Mouse (Mus musculus): ENCODE measurements at regions not wholly inside any gene's neighbourhood (a gene's known extent, or its start where the extent isn't known, plus 50 kb on each side); places are given as distances from the start of the nearest gene placed in this dataset.

- H3K4me1 ChIP-seq (replicated peaks; ENCODE audit: control insufficient read depth, insufficient read depth, low read length) = no peaks in the 10 kb centered on the region
- H3K36me3 ChIP-seq (ENCODE audit: control insufficient read depth, insufficient read depth, low read length) = no peaks in the 10 kb centered on the region
- H3K27me3 ChIP-seq (ENCODE audit: control insufficient read depth, insufficient read depth, low read length) = no peaks in the 10 kb centered on the region
- no peak for DNase-seq
- TF ChIP-seq CTCF (IDR thresholded peaks at IDR 0.05; ENCODE audit: borderline replicate concordance, control insufficient read depth, extremely low read depth, insufficient read depth, low read length, poor library complexity) (no peak), POLR2A (IDR thresholded peaks at IDR 0.05; ENCODE audit: control insufficient read depth, extremely low read depth, insufficient read depth, low read length, poor library complexity) (no peak)
- H3K27ac ChIP-seq (ENCODE audit: control insufficient read depth, insufficient read depth, low read length) = no peak overlapping the region
- H3K4me3 ChIP-seq (ENCODE audit: control insufficient read depth, insufficient read depth, low read length) = no peak overlapping the region
- 95% methylated on average over 6 of the region's 6 CpGs for WGBS
Measured at GRCm38 (mm10) chr3:104330646-104331045, 110.5 kb upstream of the Magi3 start.

DNA sequence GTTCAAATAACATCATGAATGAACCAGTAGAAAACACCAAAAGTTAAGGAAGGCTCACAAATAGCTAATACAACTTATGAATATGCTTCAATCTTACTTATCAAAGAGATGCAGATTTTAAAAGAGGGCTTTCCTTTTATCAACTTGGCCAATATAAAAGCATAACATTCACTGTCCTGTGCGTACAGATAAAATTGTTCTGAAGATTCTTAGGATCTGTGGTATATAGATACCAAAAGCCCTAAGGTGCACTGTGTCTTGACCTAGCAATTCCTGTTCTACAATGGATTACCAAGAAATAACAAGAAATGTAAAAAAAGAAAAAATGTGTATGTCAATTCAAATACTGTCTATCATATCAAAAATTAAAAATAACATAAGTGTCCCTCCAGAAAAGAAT is 107.7 kb upstream of the Magi3 start:
- DNase-seq = no peak
- no peaks in the 10 kb centered on the region for H3K36me3 ChIP-seq (ENCODE audit: control insufficient read depth, insufficient read depth, low read length)
- no peak for TF ChIP-seq CTCF (IDR thresholded peaks at IDR 0.05; ENCODE audit: borderline replicate concordance, control insufficient read depth, extremely low read depth, insufficient read depth, low read length, poor library complexity)
- TF ChIP-seq POLR2A (IDR thresholded peaks at IDR 0.05; ENCODE audit: control insufficient read depth, extremely low read depth, insufficient read depth, low read length, poor library complexity) = no peak

DNA sequence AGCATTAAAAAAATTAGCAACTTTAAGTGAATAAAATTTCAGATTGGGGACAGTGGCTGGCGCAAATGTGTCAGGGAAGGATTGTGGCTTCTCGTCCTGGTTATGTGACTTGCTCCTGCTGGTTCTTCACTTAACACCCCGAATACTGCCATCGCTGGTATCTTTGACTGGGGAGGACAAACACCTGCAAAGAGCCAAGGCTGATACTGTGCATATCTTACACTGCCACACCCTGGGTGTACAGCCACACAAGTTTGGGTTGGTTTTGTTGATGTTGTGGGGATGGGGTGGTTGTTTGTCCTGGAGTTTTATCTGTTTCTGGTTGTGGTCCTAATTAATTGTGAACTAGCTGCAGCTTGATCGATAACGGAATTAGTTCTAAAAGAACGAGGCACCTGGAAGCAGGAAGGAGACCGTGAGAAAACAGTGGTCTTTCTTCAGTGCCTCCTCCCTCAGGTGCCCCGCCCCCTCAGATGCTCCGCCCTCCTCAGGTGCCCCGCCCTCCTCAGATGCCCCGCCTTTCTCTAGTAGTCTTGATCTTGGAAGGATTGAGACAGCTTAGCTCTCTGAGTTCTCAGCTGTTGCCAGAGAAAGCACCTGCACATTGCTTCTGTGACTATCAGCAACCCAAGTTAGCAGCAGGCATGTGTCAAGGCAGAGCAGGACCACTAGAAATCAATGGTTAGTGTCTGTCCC is 107.0 kb upstream of the Magi3 start:
- Histone ChIP-seq H3K27me3 (ENCODE audit: control insufficient read depth, insufficient read depth, low read length) (no peaks in the 10 kb centered on the region), H3K4me1 (replicated peaks; ENCODE audit: control insufficient read depth, insufficient read depth, low read length) (no peaks in the 10 kb centered on the region), H3K4me3 (ENCODE audit: control insufficient read depth, insufficient read depth, low read length) (no peak overlapping the region), H3K36me3 (ENCODE audit: control insufficient read depth, insufficient read depth, low read length) (no peaks in the 10 kb centered on the region), H3K27ac (ENCODE audit: control insufficient read depth, insufficient read depth, low read length) (no peak overlapping the region)
- no peak for TF ChIP-seq CTCF (IDR thresholded peaks at IDR 0.05; ENCODE audit: borderline replicate concordance, control insufficient read depth, extremely low read depth, insufficient read depth, low read length, poor library complexity)
- TF ChIP-seq POLR2A (IDR thresholded peaks at IDR 0.05; ENCODE audit: control insufficient read depth, extremely low read depth, insufficient read depth, low read length, poor library complexity) = no peak
- DNase-seq = no peak
- WGBS = 93% methylated on average over 12 of the region's 12 CpGs

More for the DNA sequence above, 107.7 kb upstream of the Magi3 start:
- WGBS = 96% methylated on average over 1 of the region's 1 CpGs
- no peak overlapping the region for H3K27ac ChIP-seq (ENCODE audit: control insufficient read depth, insufficient read depth, low read length)
- no peak overlapping the region for H3K4me3 ChIP-seq (ENCODE audit: control insufficient read depth, insufficient read depth, low read length)
- no peaks in the 10 kb centered on the region for H3K4me1 ChIP-seq (replicated peaks; ENCODE audit: control insufficient read depth, insufficient read depth, low read length)
- H3K27me3 ChIP-seq (ENCODE audit: control insufficient read depth, insufficient read depth, low read length) = no peaks in the 10 kb centered on the region

DNA sequence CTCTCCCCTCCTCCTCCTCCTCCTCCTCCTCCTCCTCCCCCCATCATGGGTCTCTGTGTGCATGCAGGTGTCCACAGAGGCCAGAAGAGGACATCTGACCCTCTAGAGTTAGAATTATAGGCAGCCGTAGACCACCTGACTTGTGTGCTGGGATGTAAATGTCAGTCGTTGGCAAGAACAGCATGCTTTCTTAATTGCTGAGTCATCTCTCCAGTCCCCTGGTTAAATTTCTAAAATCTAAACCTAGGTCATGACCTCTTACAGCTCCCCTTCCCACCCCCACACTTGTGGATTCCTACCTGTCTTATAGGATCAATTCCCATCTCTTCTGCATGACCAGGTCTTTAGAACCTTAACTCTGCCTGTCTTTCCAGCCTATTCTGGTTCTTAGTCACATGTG is 102.4 kb upstream of the Magi3 start:
- no peaks in the 10 kb centered on the region for H3K27me3 ChIP-seq (ENCODE audit: control insufficient read depth, insufficient read depth, low read length)
- H3K4me1 ChIP-seq (replicated peaks; ENCODE audit: control insufficient read depth, insufficient read depth, low read length) = no peaks in the 10 kb centered on the region
- H3K36me3 ChIP-seq (ENCODE audit: control insufficient read depth, insufficient read depth, low read length) = no peaks in the 10 kb centered on the region
- DNase-seq = no peak
- TF ChIP-seq POLR2A (IDR thresholded peaks at IDR 0.05; ENCODE audit: control insufficient read depth, extremely low read depth, insufficient read depth, low read length, poor library complexity) (no peak), CTCF (IDR thresholded peaks at IDR 0.05; ENCODE audit: borderline replicate concordance, control insufficient read depth, extremely low read depth, insufficient read depth, low read length, poor library complexity) (no peak)
- H3K4me3 ChIP-seq (ENCODE audit: control insufficient read depth, insufficient read depth, low read length) = no peak overlapping the region
- H3K27ac ChIP-seq (ENCODE audit: control insufficient read depth, insufficient read depth, low read length) = no peak overlapping the region
- 57% methylated on average over 2 of the region's 2 CpGs for WGBS

GRCm38 (mm10) chr3:104320404-104320803 is 100.2 kb upstream of the Magi3 start:
- no peaks in the 10 kb centered on the region for H3K4me1 ChIP-seq (replicated peaks; ENCODE audit: control insufficient read depth, insufficient read depth, low read length)
- H3K27me3 ChIP-seq (ENCODE audit: control insufficient read depth, insufficient read depth, low read length) = no peaks in the 10 kb centered on the region
- TF ChIP-seq POLR2A (IDR thresholded peaks at IDR 0.05; ENCODE audit: control insufficient read depth, extremely low read depth, insufficient read depth, low read length, poor library complexity) (no peak), CTCF (IDR thresholded peaks at IDR 0.05; ENCODE audit: borderline replicate concordance, control insufficient read depth, extremely low read depth, insufficient read depth, low read length, poor library complexity) (no peak)
- no peak overlapping the region for H3K4me3 ChIP-seq (ENCODE audit: control insufficient read depth, insufficient read depth, low read length)
- no peak overlapping the region for H3K27ac ChIP-seq (ENCODE audit: control insufficient read depth, insufficient read depth, low read length)
- no peak for DNase-seq
- no peaks in the 10 kb centered on the region for H3K36me3 ChIP-seq (ENCODE audit: control insufficient read depth, insufficient read depth, low read length)
- 84% methylated on average over 4 of the region's 4 CpGs for WGBS

- Histone ChIP-seq H3K36me3 (ENCODE audit: control insufficient read depth, insufficient read depth, low read length) (no peaks in the 10 kb centered on the region), H3K4me1 (replicated peaks; ENCODE audit: control insufficient read depth, insufficient read depth, low read length) (no peaks in the 10 kb centered on the region), H3K27ac (ENCODE audit: control insufficient read depth, insufficient read depth, low read length) (no peak overlapping the region), H3K4me3 (ENCODE audit: control insufficient read depth, insufficient read depth, low read length) (no peak overlapping the region), H3K27me3 (ENCODE audit: control insufficient read depth, insufficient read depth, low read length) (no peaks in the 10 kb centered on the region)
- TF ChIP-seq CTCF (IDR thresholded peaks at IDR 0.05; ENCODE audit: borderline replicate concordance, control insufficient read depth, extremely low read depth, insufficient read depth, low read length, poor library complexity) = no peak
- no peak for TF ChIP-seq POLR2A (IDR thresholded peaks at IDR 0.05; ENCODE audit: control insufficient read depth, extremely low read depth, insufficient read depth, low read length, poor library complexity)
- 92% methylated on average over 6 of the region's 6 CpGs for WGBS
- DNase-seq = no peak
Measured at GRCm38 (mm10) chr3:104319377-104319776, 99.2 kb upstream of the Magi3 start.

GRCm38 (mm10) chr3:104318911-104319310 is 98.7 kb upstream of the Magi3 start:
- DNase-seq = no peak
- WGBS = 94% methylated on average over 8 of the region's 8 CpGs

More at GRCm38 (mm10) chr3:104318911-104319310, 98.7 kb upstream of the Magi3 start:
- H3K27ac ChIP-seq (ENCODE audit: control insufficient read depth, insufficient read depth, low read length) = no peak overlapping the region
- no peaks in the 10 kb centered on the region for H3K4me1 ChIP-seq (replicated peaks; ENCODE audit: control insufficient read depth, insufficient read depth, low read length)
- H3K36me3 ChIP-seq (ENCODE audit: control insufficient read depth, insufficient read depth, low read length) = no peaks in the 10 kb centered on the region
- H3K27me3 ChIP-seq (ENCODE audit: control insufficient read depth, insufficient read depth, low read length) = no peaks in the 10 kb centered on the region
- H3K4me3 ChIP-seq (ENCODE audit: control insufficient read depth, insufficient read depth, low read length) = no peak overlapping the region
- TF ChIP-seq CTCF (IDR thresholded peaks at IDR 0.05; ENCODE audit: borderline replicate concordance, control insufficient read depth, extremely low read depth, insufficient read depth, low read length, poor library complexity) (no peak), POLR2A (IDR thresholded peaks at IDR 0.05; ENCODE audit: control insufficient read depth, extremely low read depth, insufficient read depth, low read length, poor library complexity) (no peak)

All from thymus, adult 2 months (tissue).